Mouse (Mus musculus): Measurements from ENCODE around the gene Map3k4. TPM values are rescaled to one million over a fixed set of nuclear protein-coding genes. Genes with fewer than 3 reads are reported as not detected.

Map3k4 gene
- 29.1 and 33.8 TPM in 2 replicates for polyA plus RNA-seq (2015; fragmentation: Nextera tagmentation; extraction: Ambion mirVana)

GRCm38 (mm10) chr17:12318663-12319201, at the start of gene Map3k4:
Map3k4 (minus strand) TSS chr17:12318796.
- peak; percentile 97 for ATAC-seq (ENCODE audit: low read depth)
- 0% methylated on average over 39 of the region's 39 CpGs for WGBS
- peak within 1 kb of the TSS; percentile 93 for H3K9ac ChIP-seq (ENCODE audit: low read length)
- no peaks in the 10 kb centered on the region for H3K9me3 ChIP-seq (ENCODE audit: control insufficient read depth, low read length)
- H3K4me1 ChIP-seq (replicated peaks; ENCODE audit: control insufficient read depth, insufficient read depth, low read length) = peaks cover 8% of the 10 kb centered on the region
- no peaks in the 10 kb centered on the region for H3K36me3 ChIP-seq (ENCODE audit: control insufficient read depth, insufficient read depth, low read length)
- H3K4me2 ChIP-seq (ENCODE audit: low read depth, low read length) = peak within 1 kb of the TSS; percentile 69
- H3K27me3 ChIP-seq (ENCODE audit: control insufficient read depth, insufficient read depth, low read depth, low read length) = no peaks in the 10 kb centered on the region
- H3K27ac ChIP-seq (ENCODE audit: low read length) = peak within 1 kb of the TSS; percentile 94
- H3K4me3 ChIP-seq (ENCODE audit: low read length) = peak within 1 kb of the TSS; percentile 98

- Histone ChIP-seq H3K36me3 (ENCODE audit: control insufficient read depth, insufficient read depth, low read length) (no peaks in the 10 kb centered on the region), H3K27me3 (ENCODE audit: control insufficient read depth, insufficient read depth, low read depth, low read length) (no peaks in the 10 kb centered on the region), H3K27ac (ENCODE audit: low read length) (no peak overlapping the region), H3K4me1 (replicated peaks; ENCODE audit: control insufficient read depth, insufficient read depth, low read length) (peaks cover 5% of the 10 kb centered on the region; the same call in 1 of the 2 replicates), H3K9me3 (ENCODE audit: control insufficient read depth, low read length) (no peaks in the 10 kb centered on the region), H3K4me3 (ENCODE audit: low read length) (no peak overlapping the region), H3K9ac (ENCODE audit: low read length) (no peak overlapping the region), H3K4me2 (ENCODE audit: low read depth, low read length) (no peak overlapping the region)
- peak; percentile 75 for ATAC-seq (ENCODE audit: low read depth)
- WGBS = 35% methylated on average over 5 of the region's 5 CpGs
Measured at GRCm38 (mm10) chr17:12367373-12367930, 48.9 kb upstream of the Map3k4 start.

GRCm38 (mm10) chr17:12364426-12364735, 45.8 kb upstream of the Map3k4 start:
- ATAC-seq (ENCODE audit: low read depth) = no peak
- Histone ChIP-seq H3K9ac (ENCODE audit: low read length) (no peak overlapping the region), H3K9me3 (ENCODE audit: control insufficient read depth, low read length) (no peaks in the 10 kb centered on the region), H3K4me2 (ENCODE audit: low read depth, low read length) (no peak overlapping the region), H3K27me3 (ENCODE audit: control insufficient read depth, insufficient read depth, low read depth, low read length) (no peaks in the 10 kb centered on the region; the same call in 1 of the 2 replicates), H3K27ac (ENCODE audit: low read length) (no peak overlapping the region), H3K36me3 (ENCODE audit: control insufficient read depth, insufficient read depth, low read length) (no peaks in the 10 kb centered on the region), H3K4me3 (ENCODE audit: low read length) (no peak overlapping the region), H3K4me1 (replicated peaks; ENCODE audit: control insufficient read depth, insufficient read depth, low read length) (no peaks in the 10 kb centered on the region)
- WGBS = 58% methylated on average over 8 of the region's 8 CpGs

GRCm38 (mm10) chr17:12363601-12364425, 45.2 kb upstream of the Map3k4 start:
- H3K36me3 ChIP-seq (ENCODE audit: control insufficient read depth, insufficient read depth, low read length) = no peaks in the 10 kb centered on the region
- no peaks in the 10 kb centered on the region; the same call in 1 of the 2 replicates for H3K27me3 ChIP-seq (ENCODE audit: control insufficient read depth, insufficient read depth, low read depth, low read length)
- H3K4me3 ChIP-seq (ENCODE audit: low read length) = no peak overlapping the region
- no peak overlapping the region for H3K9ac ChIP-seq (ENCODE audit: low read length)
- WGBS = 84% methylated on average over 11 of the region's 11 CpGs
- H3K9me3 ChIP-seq (ENCODE audit: control insufficient read depth, low read length) = no peaks in the 10 kb centered on the region
- no peak for ATAC-seq (ENCODE audit: low read depth)
- no peak overlapping the region for H3K27ac ChIP-seq (ENCODE audit: low read length)
- no peak overlapping the region for H3K4me2 ChIP-seq (ENCODE audit: low read depth, low read length)
- no peaks in the 10 kb centered on the region for H3K4me1 ChIP-seq (replicated peaks; ENCODE audit: control insufficient read depth, insufficient read depth, low read length)

GRCm38 (mm10) chr17:12359876-12360275, 41.3 kb upstream of the Map3k4 start:
- H3K36me3 ChIP-seq (ENCODE audit: control insufficient read depth, insufficient read depth, low read length) = no peaks in the 10 kb centered on the region
- no peak overlapping the region for H3K4me3 ChIP-seq (ENCODE audit: low read length)
- no peak overlapping the region for H3K9ac ChIP-seq (ENCODE audit: low read length)
- no peaks in the 10 kb centered on the region for H3K4me1 ChIP-seq (replicated peaks; ENCODE audit: control insufficient read depth, insufficient read depth, low read length)
- no peaks in the 10 kb centered on the region; the same call in 1 of the 2 replicates for H3K27me3 ChIP-seq (ENCODE audit: control insufficient read depth, insufficient read depth, low read depth, low read length)
- ATAC-seq (ENCODE audit: low read depth) = no peak
- H3K4me2 ChIP-seq (ENCODE audit: low read depth, low read length) = no peak overlapping the region
- H3K9me3 ChIP-seq (ENCODE audit: control insufficient read depth, low read length) = no peaks in the 10 kb centered on the region
- WGBS = 87% methylated on average over 15 of the region's 15 CpGs
- no peak overlapping the region for H3K27ac ChIP-seq (ENCODE audit: low read length)

- Histone ChIP-seq H3K27me3 (ENCODE audit: control insufficient read depth, insufficient read depth, low read depth, low read length) (no peaks in the 10 kb centered on the region), H3K36me3 (ENCODE audit: control insufficient read depth, insufficient read depth, low read length) (no peaks in the 10 kb centered on the region), H3K4me1 (replicated peaks; ENCODE audit: control insufficient read depth, insufficient read depth, low read length) (no peaks in the 10 kb centered on the region), H3K4me2 (ENCODE audit: low read depth, low read length) (no peak overlapping the region), H3K9ac (ENCODE audit: low read length) (no peak overlapping the region), H3K9me3 (ENCODE audit: control insufficient read depth, low read length) (no peaks in the 10 kb centered on the region), H3K27ac (ENCODE audit: low read length) (no peak overlapping the region), H3K4me3 (ENCODE audit: low read length) (no peak overlapping the region)
- no peak for ATAC-seq (ENCODE audit: low read depth)
- WGBS = 28% methylated on average over 1 of the region's 1 CpGs
Measured at GRCm38 (mm10) chr17:12352781-12353180, 34.2 kb upstream of the Map3k4 start.

GRCm38 (mm10) chr17:12351564-12351963, 33.0 kb upstream of the Map3k4 start:
- Histone ChIP-seq H3K36me3 (ENCODE audit: control insufficient read depth, insufficient read depth, low read length) (no peaks in the 10 kb centered on the region), H3K27ac (ENCODE audit: low read length) (no peak overlapping the region), H3K9me3 (ENCODE audit: control insufficient read depth, low read length) (no peaks in the 10 kb centered on the region), H3K4me3 (ENCODE audit: low read length) (no peak overlapping the region), H3K4me1 (replicated peaks; ENCODE audit: control insufficient read depth, insufficient read depth, low read length) (no peaks in the 10 kb centered on the region), H3K27me3 (ENCODE audit: control insufficient read depth, insufficient read depth, low read depth, low read length) (no peaks in the 10 kb centered on the region), H3K4me2 (ENCODE audit: low read depth, low read length) (no peak overlapping the region), H3K9ac (ENCODE audit: low read length) (no peak overlapping the region)
- ATAC-seq (ENCODE audit: low read depth) = no peak
- 73% methylated on average over 6 of the region's 6 CpGs for WGBS

- WGBS = 48% methylated on average over 1 of the region's 1 CpGs
- H3K9ac ChIP-seq (ENCODE audit: low read length) = no peak overlapping the region
- ATAC-seq (ENCODE audit: low read depth) = no peak
- H3K4me3 ChIP-seq (ENCODE audit: low read length) = no peak overlapping the region
- H3K9me3 ChIP-seq (ENCODE audit: control insufficient read depth, low read length) = no peaks in the 10 kb centered on the region
- no peak overlapping the region for H3K4me2 ChIP-seq (ENCODE audit: low read depth, low read length)
- H3K4me1 ChIP-seq (replicated peaks; ENCODE audit: control insufficient read depth, insufficient read depth, low read length) = no peaks in the 10 kb centered on the region
- no peaks in the 10 kb centered on the region for H3K36me3 ChIP-seq (ENCODE audit: control insufficient read depth, insufficient read depth, low read length)
- H3K27ac ChIP-seq (ENCODE audit: low read length) = no peak overlapping the region
- H3K27me3 ChIP-seq (ENCODE audit: control insufficient read depth, insufficient read depth, low read depth, low read length) = no peaks in the 10 kb centered on the region
Measured at GRCm38 (mm10) chr17:12347462-12347861, 28.9 kb upstream of the Map3k4 start.

GRCm38 (mm10) chr17:12343702-12344376, 25.2 kb upstream of the Map3k4 start:
- 71% methylated on average over 9 of the region's 9 CpGs for WGBS
- no peak for ATAC-seq (ENCODE audit: low read depth)

More at GRCm38 (mm10) chr17:12343702-12344376, 25.2 kb upstream of the Map3k4 start:
- Histone ChIP-seq H3K27me3 (ENCODE audit: control insufficient read depth, insufficient read depth, low read depth, low read length) (no peaks in the 10 kb centered on the region), H3K4me3 (ENCODE audit: low read length) (no peak overlapping the region), H3K9ac (ENCODE audit: low read length) (no peak overlapping the region), H3K4me1 (replicated peaks; ENCODE audit: control insufficient read depth, insufficient read depth, low read length) (no peaks in the 10 kb centered on the region), H3K4me2 (ENCODE audit: low read depth, low read length) (no peak overlapping the region), H3K36me3 (ENCODE audit: control insufficient read depth, insufficient read depth, low read length) (no peaks in the 10 kb centered on the region), H3K9me3 (ENCODE audit: control insufficient read depth, low read length) (0 out of 2 replicates have a peak, but pooled peaks cover 2% of the 10 kb centered on the region), H3K27ac (ENCODE audit: low read length) (no peak overlapping the region)

Data from lung, embryonic 16.5 days (tissue).